13 mouse cellular contexts compared by ENCODE assay signal in genomic region chr7:19540771-19541566, GRCm38 (mm10). TPM values are rescaled to one million over a fixed set of nuclear protein-coding genes. Genes with fewer than 3 reads are reported as not detected.
DNase-seq lines count a peak whose midpoint lies in the region; ATAC-seq and TF ChIP-seq lines count a peak whose summit lies in the region.
"Had no signal": no experiment of that assay in that cellular context is flagged by ENCODE, and none has a peak within 500 bp of the region (broad histone marks: within the 10 kb centered on the region; RNA-seq: fewer than 3 reads in every experiment).

No protein-coding gene starts in this region.

- no peaks in the 10 kb centered on the region for H3K27me3 ChIP-seq in kidney, adult 2 months (replicated peaks; ENCODE audit: control insufficient read depth, insufficient read depth, low read length)
- no peaks in the 10 kb centered on the region for H3K27me3 ChIP-seq in kidney, embryonic 16.5 days (ENCODE audit: insufficient read depth, low read length)
- H3K27me3 ChIP-seq: liver, embryonic 13.5 days had no signal

- peaks cover 25% of the 10 kb centered on the region for H3K4me1 ChIP-seq in kidney, adult 2 months (ENCODE audit: control insufficient read depth, insufficient read depth, low read length)
- peaks cover 24% of the 10 kb centered on the region for H3K4me1 ChIP-seq in kidney, embryonic 16.5 days (ENCODE audit: insufficient read depth, low read length)

- no peaks in the 10 kb centered on the region for H3K36me3 ChIP-seq in kidney, adult 2 months (ENCODE audit: control insufficient read depth, insufficient read depth, low read length)
- no peaks in the 10 kb centered on the region for H3K36me3 ChIP-seq in kidney, embryonic 16.5 days (ENCODE audit: insufficient read depth, low read length)

- H3K9ac ChIP-seq in kidney, embryonic 16.5 days (replicated peaks; ENCODE audit: low read length) = no peak overlapping the region
- H3K9ac ChIP-seq: liver, embryonic 13.5 days had no signal

- peak; percentile 67 for DNase-seq in cerebellum, adult 9-11 months
- DNase-seq in kidney, adult 2 months = peak; percentile 43
- peak; percentile 52 for DNase-seq in brain, adult 2 months (ENCODE audit: low read depth, low spot score)
- peak; percentile 59 for DNase-seq in lung, postnatal 14 days
- no peak for DNase-seq in urinary bladder, adult 2 months (ENCODE audit: low spot score)
- no peak for DNase-seq in frontal cortex, postnatal 14 days (ENCODE audit: low spot score in 2 of 2)
- DNase-seq: heart, adult 18-20 months; heart, postnatal 14 days; liver, embryonic 13.5 days; spleen, adult 18-20 months had no signal

- 36% methylated on average over 2 of the region's 2 CpGs for WGBS in kidney, adult 2 months
- 79% methylated on average over 2 of the region's 2 CpGs for WGBS in kidney, embryonic 16.5 days

- H3K9me3 ChIP-seq in kidney, embryonic 16.5 days (ENCODE audit: low read length) = no peaks in the 10 kb centered on the region
- H3K9me3 ChIP-seq: liver, embryonic 13.5 days had no signal

- no peak overlapping the region for H3K4me2 ChIP-seq in kidney, embryonic 16.5 days (replicated peaks; ENCODE audit: low read depth, low read length)
- H3K4me2 ChIP-seq: liver, embryonic 13.5 days had no signal

- TF ChIP-seq CTCF in kidney, adult 2 months (conservative IDR thresholded peaks at IDR 0.05; ENCODE audit: insufficient read depth, insufficient read length, low read depth, low read length) = no peak

- TF ChIP-seq POLR2A in kidney, adult 2 months (IDR thresholded peaks at IDR 0.05; ENCODE audit: low read depth, low read length) = no peak

- H3K4me3 ChIP-seq in kidney, adult 2 months (ENCODE audit: insufficient read depth, low read depth, low read length) = no peak overlapping the region
- H3K4me3 ChIP-seq in kidney, embryonic 16.5 days (ENCODE audit: low read length) = no peak overlapping the region
- H3K4me3 ChIP-seq: liver, embryonic 13.5 days had no signal

- no peak for ATAC-seq in cerebellum, adult (ENCODE audit: insufficient number of reproducible peaks, low FRiP score, low TSS enrichment)
- no peak for ATAC-seq in kidney, embryonic 16.5 days (ENCODE audit: low FRiP score, low TSS enrichment)
- ATAC-seq: activated CD4-positive, CD25-positive, alpha-beta regulatory T cell, adult 4 months had no signal

- 0 out of 2 replicates have a peak overlapping the region, but pooled peaks have one; percentile 10 for H3K27ac ChIP-seq in kidney, adult 2 months (ENCODE audit: insufficient read depth, low read depth, low read length)
- H3K27ac ChIP-seq in kidney, embryonic 16.5 days (ENCODE audit: low read length) = no peak overlapping the region
- H3K27ac ChIP-seq: liver, embryonic 13.5 days had no signal

RNA-seq across cellular contexts. Expression of gene Ppp1r37, which starts 21.9 kb away (rescaled TPM):
- 87.0 and 92.0 TPM in 2 replicates for polyA plus RNA-seq in kidney, adult 2 months (2012; rRNA removed)
- polyA plus RNA-seq in kidney, embryonic 16.5 days (2015; fragmentation: Nextera tagmentation; extraction: Ambion mirVana) = 21.9 and 23.9 TPM in 2 replicates
- polyA plus RNA-seq in urinary bladder, adult 2 months (2012; rRNA removed) = 61.4 and 64.8 TPM in 2 replicates

RNA-seq across cellular contexts. Expression of gene Nkpd1, which starts 23.3 kb away (rescaled TPM):
- 0.11 and 0.16 TPM in 2 replicates for polyA plus RNA-seq in kidney, adult 2 months (2012; rRNA removed)
- 0.11 and 0.14 TPM in 2 replicates for polyA plus RNA-seq in kidney, embryonic 16.5 days (2015; fragmentation: Nextera tagmentation; extraction: Ambion mirVana)
- polyA plus RNA-seq in urinary bladder, adult 2 months (2012; rRNA removed) = 1.5 and 1.6 TPM in 2 replicates
- polyA plus RNA-seq: activated CD4-positive, CD25-positive, alpha-beta regulatory T cell, adult 4 months; liver, embryonic 13.5 days had no signal

RNA-seq across cellular contexts. Expression of gene Trappc6a, which starts 32.8 kb away (rescaled TPM):
- polyA plus RNA-seq in kidney, adult 2 months (2012; rRNA removed) = 62.3 and 74.6 TPM in 2 replicates
- polyA plus RNA-seq in kidney, embryonic 16.5 days (2015; fragmentation: Nextera tagmentation; extraction: Ambion mirVana) = 89.7 and 94.2 TPM in 2 replicates
- 58.7 and 77.3 TPM in 2 replicates for polyA plus RNA-seq in urinary bladder, adult 2 months (2012; rRNA removed)

RNA-seq across cellular contexts. Expression of gene Bloc1s3, which starts 32.8 kb away (rescaled TPM):
- 8.6 and 10.3 TPM in 2 replicates for polyA plus RNA-seq in kidney, adult 2 months (2012; rRNA removed)
- polyA plus RNA-seq in kidney, embryonic 16.5 days (2015; fragmentation: Nextera tagmentation; extraction: Ambion mirVana) = 1.8 and 2.2 TPM in 2 replicates
- 6.6 and 7.4 TPM in 2 replicates for polyA plus RNA-seq in urinary bladder, adult 2 months (2012; rRNA removed)

RNA-seq across cellular contexts. Expression of gene Zfp296, which starts 36.1 kb away (rescaled TPM):
- polyA plus RNA-seq in kidney, adult 2 months (2012; rRNA removed) = 2.7 and 3.3 TPM in 2 replicates
- polyA plus RNA-seq in kidney, embryonic 16.5 days (2015; fragmentation: Nextera tagmentation; extraction: Ambion mirVana) = 0.46 and 0.71 TPM in 2 replicates
- 6.2 and 7.0 TPM in 2 replicates for polyA plus RNA-seq in urinary bladder, adult 2 months (2012; rRNA removed)

Comparison
In these comparisons a context has a peak if more than half of its experiments do, and no peak if none do; other contexts are left out.
1. DNase-seq: peak in cerebellum, adult 9-11 months (single experiment), kidney, adult 2 months (single experiment), brain, adult 2 months (single experiment) and lung, postnatal 14 days (single experiment); none in urinary bladder, adult 2 months (single experiment) and frontal cortex, postnatal 14 days (0 of 2).